Mouse (Mus musculus): ENCODE data around the gene Slc22a30. TPM values are rescaled to one million over a fixed set of nuclear protein-coding genes. Genes with fewer than 3 reads are reported as not detected.
"Not testable (repeated sequence)": the region's sequence is repeated elsewhere in the genome, so short reads cannot be mapped to it uniquely, and the experiment has no call there.

Gene Slc22a30
- polyA plus RNA-seq (2015; fragmentation: Nextera tagmentation; extraction: Ambion mirVana) = not detected in 2 replicates

DNA sequence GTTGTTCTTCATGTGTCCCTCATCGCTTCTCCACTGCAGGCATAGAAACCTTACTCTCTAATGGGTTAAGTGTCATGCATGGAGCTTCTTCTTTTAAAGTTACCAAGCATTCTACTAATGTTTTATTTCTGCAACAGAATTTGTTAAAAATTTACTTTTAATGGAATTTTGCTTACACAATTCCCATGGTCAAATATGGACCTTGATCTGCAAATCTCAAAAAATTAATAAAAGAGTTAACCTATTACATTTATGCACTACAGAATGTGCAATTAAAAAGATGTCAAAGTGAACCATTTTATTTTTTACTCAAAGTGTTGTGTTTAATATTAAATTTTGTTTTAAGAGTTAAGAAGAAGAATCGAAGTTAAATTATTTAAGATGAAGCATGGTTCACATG lies at the start of gene Slc22a30:
Slc22a30 (minus strand) TSS at position 101 of the 400 bp plus-strand sequence.
- not testable (repeated sequence) for H3K27ac ChIP-seq; H3K36me3 ChIP-seq; H3K4me1 ChIP-seq (replicated peaks); H3K9ac ChIP-seq (replicated peaks); ATAC-seq; H3K4me3 ChIP-seq (replicated peaks); H3K27me3 ChIP-seq; H3K4me2 ChIP-seq (replicated peaks); H3K9me3 ChIP-seq
- WGBS = 90% methylated on average over 1 of the region's 2 CpGs

DNA sequence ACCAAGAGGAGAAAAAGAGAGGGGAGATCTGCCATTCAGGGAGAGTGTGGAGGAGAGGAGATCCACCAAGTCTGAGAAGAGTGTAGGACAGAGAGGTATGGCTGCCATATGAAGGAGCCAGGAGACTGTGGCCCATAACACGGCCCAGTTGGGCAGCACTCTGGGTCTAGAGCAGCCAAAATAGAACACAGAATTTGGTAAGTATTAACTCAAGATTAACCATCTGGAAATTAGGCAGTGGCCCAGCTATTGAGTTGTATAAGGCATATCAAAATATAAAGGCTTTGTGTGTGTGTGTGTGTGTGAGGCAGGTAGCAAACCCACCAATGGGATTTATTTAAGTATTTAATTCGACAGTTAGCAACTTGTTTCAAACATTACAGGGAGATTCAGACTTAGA lies 43.4 kb upstream of the Slc22a30 start:
- Histone ChIP-seq H3K4me2 (replicated peaks) (no peak overlapping the region), H3K27me3 (no peaks in the 10 kb centered on the region), H3K9ac (replicated peaks) (no peak overlapping the region), H3K27ac (no peak overlapping the region), H3K36me3 (no peaks in the 10 kb centered on the region), H3K4me3 (replicated peaks) (no peak overlapping the region), H3K4me1 (replicated peaks) (no peaks in the 10 kb centered on the region), H3K9me3 (peaks cover 6% of the 10 kb centered on the region)
- no peak for ATAC-seq
- 70% methylated on average over 2 of the region's 2 CpGs for WGBS

DNA sequence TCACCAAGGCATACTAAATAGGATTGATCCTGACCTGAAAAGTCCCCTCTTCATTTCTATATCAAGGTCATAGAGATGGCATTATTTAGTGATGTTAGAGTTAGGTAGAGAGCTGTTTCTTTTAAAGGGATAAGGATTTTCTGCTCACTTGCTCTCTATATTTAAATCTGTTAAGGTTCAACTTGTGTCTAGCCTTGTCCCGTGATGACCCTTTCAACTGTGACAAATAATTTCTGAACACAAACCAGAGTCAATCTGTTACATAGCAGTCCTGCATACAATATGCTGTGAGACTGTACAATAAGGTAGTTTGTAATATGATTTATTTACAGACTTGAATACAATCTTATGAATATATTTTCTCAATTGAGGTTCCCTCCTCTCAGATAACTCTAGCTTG lies 42.6 kb upstream of the Slc22a30 start:
- Histone ChIP-seq H3K36me3 (no peaks in the 10 kb centered on the region), H3K4me2 (replicated peaks) (no peak overlapping the region), H3K9me3 (peaks cover 9% of the 10 kb centered on the region), H3K27ac (no peak overlapping the region), H3K4me1 (replicated peaks) (no peaks in the 10 kb centered on the region), H3K9ac (replicated peaks) (no peak overlapping the region), H3K27me3 (no peaks in the 10 kb centered on the region), H3K4me3 (replicated peaks) (no peak overlapping the region)
- no peak for ATAC-seq
- 90% methylated on average over 1 of the region's 1 CpGs for WGBS

DNA sequence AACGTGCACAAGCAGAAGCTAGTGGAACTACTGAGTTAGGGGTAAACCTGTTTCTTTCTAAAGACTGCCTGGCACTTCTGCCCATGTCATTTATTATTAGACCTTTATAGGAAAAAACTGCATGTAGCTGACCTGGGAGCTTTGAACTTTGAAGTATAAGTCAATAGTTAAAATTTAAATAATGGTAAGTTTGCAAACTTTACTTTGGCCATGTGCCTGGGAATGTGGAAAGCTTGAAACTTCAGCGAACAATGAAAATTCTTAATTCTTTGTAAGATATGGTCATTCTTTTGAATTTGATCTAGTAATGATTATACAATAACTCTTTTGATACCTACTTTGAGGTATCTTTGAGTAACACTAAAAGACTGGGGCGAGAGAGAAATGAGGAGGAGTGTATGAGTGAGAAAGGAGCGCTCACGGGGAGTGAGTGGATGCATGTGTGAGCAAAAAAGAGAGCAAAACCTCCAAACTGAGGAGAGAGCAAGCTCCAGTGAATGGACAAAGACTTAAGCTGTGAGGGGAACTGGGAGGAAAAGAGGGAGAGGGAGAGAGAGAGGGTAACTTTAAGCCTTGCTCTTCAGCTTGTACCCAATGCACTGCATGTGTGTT lies 26.2 kb upstream of the Slc22a30 start:
- WGBS = 85% methylated on average over 5 of the region's 5 CpGs
- H3K9me3 ChIP-seq = peaks cover 11% of the 10 kb centered on the region; the same call in 1 of the 2 replicates
- H3K4me2 ChIP-seq (replicated peaks) = no peak overlapping the region

DNA sequence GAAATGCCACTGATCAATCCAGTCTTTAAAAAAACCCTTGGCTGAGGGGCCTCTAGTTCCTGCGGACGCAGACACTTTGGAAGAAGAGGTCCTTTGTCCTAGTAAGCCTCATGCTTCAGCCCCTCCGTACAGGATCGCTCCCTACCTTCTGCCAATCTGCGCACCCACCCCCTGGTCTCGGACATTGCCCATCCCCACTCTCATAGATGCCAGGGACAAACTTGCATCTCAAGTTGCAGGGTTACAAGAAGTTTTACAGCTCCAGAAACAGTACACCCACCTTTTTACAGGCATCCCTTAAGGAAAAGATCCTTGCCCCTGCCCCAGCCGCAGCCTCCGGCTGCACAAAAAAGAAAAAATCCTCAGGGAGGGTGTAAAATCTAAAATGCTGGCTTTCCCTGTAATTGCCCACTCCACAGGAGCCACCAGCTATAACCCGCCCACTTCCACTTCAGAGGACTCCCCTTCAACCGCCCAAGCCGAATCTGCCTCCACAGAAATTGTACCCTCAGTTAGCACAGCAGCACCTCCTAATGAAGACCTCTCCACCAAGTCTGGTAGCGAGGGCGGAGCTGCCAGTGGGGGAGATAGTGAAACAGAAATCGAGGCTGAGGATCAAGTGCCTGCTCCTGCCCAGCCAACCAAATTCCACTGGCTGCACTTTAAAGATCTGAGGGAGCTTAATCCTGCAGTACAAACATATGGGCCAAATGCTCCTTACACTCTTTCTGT lies 2.5 kb upstream of the Slc22a30 start:
- H3K4me1 ChIP-seq (replicated peaks); H3K9ac ChIP-seq (replicated peaks); H3K36me3 ChIP-seq; ATAC-seq; H3K9me3 ChIP-seq; H3K4me3 ChIP-seq (replicated peaks); H3K4me2 ChIP-seq (replicated peaks); H3K27ac ChIP-seq; H3K27me3 ChIP-seq: not testable (repeated sequence)
- 54% methylated on average over 14 of the region's 14 CpGs for WGBS

More for the DNA sequence above, 26.2 kb upstream of the Slc22a30 start:
- Histone ChIP-seq H3K36me3 (no peaks in the 10 kb centered on the region), H3K9ac (replicated peaks) (no peak overlapping the region), H3K4me3 (replicated peaks) (no peak overlapping the region), H3K27ac (no peak overlapping the region), H3K4me1 (replicated peaks) (no peaks in the 10 kb centered on the region), H3K27me3 (no peaks in the 10 kb centered on the region)
- no peak for ATAC-seq

Other genes starting within 250 kb of the Slc22a30 start
- not detected in 2 replicates for gene Slc22a29, start 186.2 kb downstream of the Slc22a30 start, polyA plus RNA-seq (2015; fragmentation: Nextera tagmentation; extraction: Ambion mirVana)
- gene Slc22a8, start 186.1 kb upstream of the Slc22a30 start, polyA plus RNA-seq (2015; fragmentation: Nextera tagmentation; extraction: Ambion mirVana) = 3.8 and 4.2 TPM in 2 replicates
- gene Slc22a6, start 212.9 kb upstream of the Slc22a30 start, polyA plus RNA-seq (2015; fragmentation: Nextera tagmentation; extraction: Ambion mirVana) = 8.5 and 9.5 TPM in 2 replicates

Data from midbrain, embryonic 13.5 days (tissue).